Mouse (Mus musculus) adrenal gland, postnatal 36 days (tissue): ENCODE results near the gene Tex33. TPM values are rescaled to one million over a fixed set of nuclear protein-coding genes. Genes with fewer than 3 reads are reported as not detected.

Source experiments
- DNase-seq, 2 experiments: peaks; one replicate each; pipeline ENCODE4 v3.0.0; 2021; ENCODE audit warnings: mixed read lengths in 1 of 2
- long read RNA-seq, 2 experiments: library from polyadenylated mRNA; stranded (forward); transcript quantifications; one replicate each; pipeline ENCODE4 v2.0.0; 2021; ENCODE audit warnings: borderline sequencing depth in 2 of 2
- total RNA-seq, 2 experiments: library from RNA; stranded (reverse); gene quantifications; 2 replicates each; pipeline ENCODE4 v1.2.3; 2021

The Tex33 gene
- not detected for total RNA-seq
- long read RNA-seq, experiment 1, result 0 reads
- long read RNA-seq, experiment 2, result 0 reads

- no peak for DNase-seq
These were observed at the start of gene Tex33 for GRCm38 (mm10) chr15:78395478-78395962. Tex33 (minus strand) TSS chr15:78395912.

- no peak for DNase-seq
These were observed 48.1 kb upstream of the Tex33 start for GRCm38 (mm10) chr15:78443857-78444256.

GRCm38 (mm10) chr15:78442231-78442630 lies 46.5 kb upstream of the Tex33 start:
- DNase-seq, result no peak

GRCm38 (mm10) chr15:78438973-78439372 lies 43.3 kb upstream of the Tex33 start:
- DNase-seq, result no peak

GRCm38 (mm10) chr15:78438505-78438904 lies 42.8 kb upstream of the Tex33 start:
- no peak for DNase-seq

GRCm38 (mm10) chr15:78438018-78438394 lies 42.3 kb upstream of the Tex33 start:
- peak; percentile 74 to 77 for DNase-seq

GRCm38 (mm10) chr15:78437237-78438017 lies 41.7 kb upstream of the Tex33 start:
- peak; percentile 77 to 82 for DNase-seq

- peak; percentile 95 to 96 for DNase-seq
These were observed 40.9 kb upstream of the Tex33 start for GRCm38 (mm10) chr15:78436380-78437192.

- DNase-seq, result no peak
These were observed 40.0 kb upstream of the Tex33 start for GRCm38 (mm10) chr15:78435681-78436080.

- DNase-seq, result peak in 1 of 2 experiments; percentile 57
These were observed 39.3 kb upstream of the Tex33 start for GRCm38 (mm10) chr15:78434896-78435520.

GRCm38 (mm10) chr15:78431541-78432121 lies 35.9 kb upstream of the Tex33 start:
- DNase-seq, result no peak

GRCm38 (mm10) chr15:78430874-78431273 lies 35.2 kb upstream of the Tex33 start:
- DNase-seq, result no peak

- no peak for DNase-seq
These were observed 34.3 kb upstream of the Tex33 start for GRCm38 (mm10) chr15:78429871-78430622.

- no peak for DNase-seq
These were observed 33.4 kb upstream of the Tex33 start for GRCm38 (mm10) chr15:78429139-78429459.

GRCm38 (mm10) chr15:78428391-78429138 lies 32.9 kb upstream of the Tex33 start, which contains the start of gene Kctd17:
Kctd17 (plus strand) TSS chr15:78428564.
- DNase-seq, result peak; percentile 89 to 91

- DNase-seq, result no peak
These were observed 29.5 kb upstream of the Tex33 start for GRCm38 (mm10) chr15:78425230-78425629.

GRCm38 (mm10) chr15:78424507-78424906 lies 28.8 kb upstream of the Tex33 start:
- no peak for DNase-seq

GRCm38 (mm10) chr15:78422046-78422956 lies 26.6 kb upstream of the Tex33 start:
- DNase-seq, result peak; percentile 89 to 92

- DNase-seq, result no peak
These were observed 24.7 kb upstream of the Tex33 start for GRCm38 (mm10) chr15:78420395-78420794.

GRCm38 (mm10) chr15:78416937-78417336 lies 21.2 kb upstream of the Tex33 start:
- no peak for DNase-seq
